Mouse (Mus musculus) right cerebral cortex, adult 2 months (tissue): Measurements from ENCODE around the gene Nfya.
"Not testable (repeated sequence)": the region's sequence is repeated elsewhere in the genome, so short reads cannot be mapped to it uniquely, and the experiment has no call there.

Experiments
- DNase-seq, 2 experiments: peaks; one replicate each; pipeline ENCODE4 v3.0.0; 2021 to 2022; ENCODE audit warnings: low spot score in 2 of 2

The Nfya gene

DNA sequence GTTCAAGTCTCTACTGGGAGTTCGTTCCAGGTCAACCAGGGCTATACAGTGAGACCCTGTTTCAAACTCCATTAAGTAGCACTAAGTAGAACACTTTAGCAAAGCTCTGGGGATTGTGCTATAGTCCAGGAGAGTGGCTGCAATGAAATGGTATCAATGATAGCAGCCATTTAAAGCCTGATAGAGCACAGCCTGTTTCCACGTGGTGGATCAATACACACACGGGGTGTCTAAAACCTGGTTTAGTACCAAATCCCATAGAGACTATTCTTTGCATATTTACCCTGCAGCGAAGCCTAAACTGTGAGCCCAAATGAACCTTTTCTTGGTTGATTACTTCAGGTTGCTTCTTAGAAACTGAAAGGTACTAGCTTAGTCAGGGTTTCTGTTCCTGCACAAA, 8.0 kb downstream of the Nfya start:
- DNase-seq: no peak

DNA sequence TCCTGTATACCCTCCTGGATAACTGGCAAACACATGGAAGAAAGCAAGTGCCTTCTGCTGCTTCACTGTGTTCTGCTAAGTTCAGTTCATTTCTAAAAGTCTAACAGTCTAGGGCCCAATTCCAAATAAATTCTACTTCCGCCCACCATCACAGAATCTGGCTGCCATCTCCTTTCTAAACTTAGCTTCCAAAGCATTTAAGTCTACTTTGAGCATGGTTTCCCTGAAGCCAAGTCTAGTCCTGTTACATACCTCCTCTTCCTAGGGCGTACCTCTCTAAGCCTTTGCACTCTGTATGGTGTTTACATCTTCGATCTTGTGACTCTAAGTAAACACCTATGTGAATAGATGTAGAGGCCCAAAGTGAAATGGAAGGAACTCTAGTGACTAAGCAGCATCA, 17.1 kb downstream of the Nfya start:
- DNase-seq: peak; percentile 43 to 71

- DNase-seq: no peak
These were observed 18.3 kb downstream of the Nfya start for GRCm38 (mm10) chr17:48391446-48391845.

- no peak for DNase-seq
These were observed 20.3 kb downstream of the Nfya start for GRCm38 (mm10) chr17:48389442-48389841.

- no peak for DNase-seq
These were observed 21.0 kb downstream of the Nfya start for GRCm38 (mm10) chr17:48388666-48389065.

DNA sequence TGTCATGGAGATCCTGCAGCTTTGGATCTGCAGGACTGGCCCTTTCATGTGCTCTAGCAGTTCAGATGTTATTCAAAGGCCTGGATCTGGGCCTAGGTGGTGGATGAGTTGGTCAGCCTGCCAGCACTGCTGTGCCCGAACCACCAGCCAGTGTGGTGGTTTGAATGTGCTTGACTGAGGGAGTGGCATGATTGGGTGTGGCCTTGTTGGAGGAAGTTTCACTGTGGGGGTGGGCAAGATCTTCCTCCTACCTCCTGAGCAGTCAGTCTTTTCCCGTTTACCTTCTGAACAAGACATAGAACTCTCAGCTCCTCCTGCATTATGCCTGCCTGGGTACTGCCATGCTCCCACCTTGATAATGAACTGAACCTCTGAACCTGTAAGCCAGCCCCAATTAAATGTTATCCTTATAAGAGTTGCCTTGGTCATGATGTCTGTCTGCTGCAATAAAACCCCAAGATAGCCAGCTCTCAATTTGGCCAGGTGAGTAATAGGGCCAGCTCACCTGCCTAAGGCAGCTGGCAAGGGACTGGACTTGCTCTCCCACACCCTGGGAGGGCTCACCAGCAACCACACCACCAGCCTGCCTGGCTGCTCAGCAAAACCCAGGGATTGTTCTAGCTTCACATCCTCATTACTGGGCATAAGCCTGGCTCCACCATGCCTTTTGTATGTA, 23.8 kb downstream of the Nfya start:
- no peak for DNase-seq

DNA sequence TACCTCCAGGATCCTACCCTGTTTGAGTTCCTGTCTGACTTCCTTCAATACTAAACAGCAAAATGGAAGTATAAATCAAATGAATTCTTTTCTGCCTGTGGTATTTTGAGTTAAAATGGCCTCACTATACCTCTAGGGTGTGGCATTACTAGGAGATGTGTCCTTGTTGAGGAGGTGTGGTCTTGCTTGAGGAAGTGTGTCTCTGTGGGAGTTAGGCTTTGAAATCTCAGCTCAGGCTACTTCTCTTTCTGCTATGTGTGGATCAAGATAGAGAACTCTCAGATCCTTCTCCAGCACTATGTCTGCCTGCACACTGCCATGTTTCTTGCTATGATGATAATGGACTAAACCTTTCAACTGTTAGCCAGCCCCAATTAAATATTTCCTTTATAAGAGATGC, 30.7 kb downstream of the Nfya start:
- no peak for DNase-seq

DNA sequence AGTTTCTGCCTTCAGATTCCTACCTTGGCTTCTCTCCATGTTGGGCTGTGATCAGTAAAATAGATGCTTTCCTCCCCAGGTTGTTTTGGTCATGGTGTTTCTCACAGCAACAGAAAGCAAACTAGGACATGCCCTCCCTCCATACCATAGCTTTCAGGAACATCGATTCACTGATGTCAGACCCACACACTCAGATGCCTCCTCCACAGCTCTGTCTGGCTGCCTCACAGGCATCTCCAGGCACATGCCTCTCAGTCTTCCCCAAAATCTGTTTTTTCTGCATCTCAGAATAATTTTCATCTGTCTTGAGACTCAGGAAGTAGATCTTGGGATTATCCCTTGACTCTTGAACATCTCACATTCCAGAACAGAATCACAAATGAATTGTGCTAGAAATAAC, 33.6 kb downstream of the Nfya start:
- peak; percentile 20 to 24 for DNase-seq

DNA sequence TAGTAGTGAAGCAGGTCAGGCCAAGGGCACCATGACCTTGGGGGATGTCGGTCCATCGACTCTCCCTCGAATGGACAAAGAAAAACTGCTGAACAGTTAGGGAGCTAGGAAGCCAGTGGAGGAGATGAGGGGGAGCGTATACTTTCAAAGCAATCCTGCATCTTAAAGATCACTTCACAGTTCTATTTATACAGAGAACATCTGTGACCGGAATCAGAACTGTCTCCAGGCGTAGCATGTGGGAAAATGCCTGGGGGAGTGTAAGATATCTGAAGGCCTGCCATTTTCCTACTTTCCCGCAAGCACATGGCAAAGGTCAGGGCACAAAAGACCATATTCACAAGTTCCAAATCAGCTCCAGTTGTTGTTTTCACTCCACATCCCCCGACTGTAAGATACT, 36.7 kb downstream of the Nfya start:
- peak; percentile 50 to 57 for DNase-seq

GRCm38 (mm10) chr17:48371621-48372020, 38.1 kb downstream of the Nfya start:
- no peak for DNase-seq

GRCm38 (mm10) chr17:48366806-48367205, 42.9 kb downstream of the Nfya start:
- DNase-seq: no peak

GRCm38 (mm10) chr17:48365511-48366155, 44.1 kb downstream of the Nfya start:
- DNase-seq: no peak

DNA sequence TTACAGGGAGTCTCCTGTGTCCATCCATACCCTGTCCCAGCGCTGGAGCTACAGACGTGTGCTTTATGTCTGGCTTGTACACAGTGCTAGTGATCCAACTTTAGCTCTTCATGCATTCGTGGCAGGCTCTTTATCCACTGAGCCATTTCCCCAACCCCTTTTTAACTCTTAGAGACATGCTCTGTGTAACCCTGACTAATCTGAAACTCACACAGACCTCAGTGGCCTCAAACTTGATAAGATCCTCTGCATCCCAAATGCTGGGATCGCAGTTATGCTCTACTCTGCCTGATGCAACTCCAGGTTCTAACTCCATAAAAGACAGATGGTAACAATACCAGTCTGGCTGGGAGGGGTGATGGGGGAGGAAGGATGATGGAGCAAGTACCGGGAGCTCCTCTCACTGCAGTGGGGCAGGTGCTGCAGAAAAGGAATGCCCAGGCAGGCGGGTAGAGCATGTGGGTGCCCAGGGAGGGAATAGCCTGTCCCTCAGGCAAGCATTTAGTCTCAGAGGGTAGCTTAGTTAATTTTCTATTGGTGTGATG, 46.2 kb downstream of the Nfya start:
- no peak for DNase-seq

GRCm38 (mm10) chr17:48362966-48363365, 46.7 kb downstream of the Nfya start:
- peak; percentile 43 to 47 for DNase-seq

GRCm38 (mm10) chr17:48362346-48362745, 47.4 kb downstream of the Nfya start:
- DNase-seq: no peak

DNA sequence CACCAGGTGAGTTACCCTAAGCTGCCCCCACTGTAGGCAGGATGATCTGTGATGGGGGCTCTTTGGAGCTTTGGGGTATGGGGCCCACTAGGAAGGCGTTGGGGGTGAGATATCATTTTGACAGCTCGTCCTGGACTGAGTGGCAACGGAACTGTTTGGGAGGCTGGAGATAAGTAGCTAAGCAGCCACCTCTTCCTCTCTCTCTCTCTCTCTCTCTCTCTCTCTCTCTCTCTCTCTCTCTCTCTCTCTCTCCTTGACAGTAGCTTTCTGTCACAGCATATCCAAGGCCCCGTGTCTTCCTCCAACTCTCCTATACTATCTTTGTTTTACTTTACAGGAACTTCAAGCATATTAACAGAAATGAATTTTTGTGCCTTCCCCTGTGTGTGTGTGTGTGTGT, 49.2 kb downstream of the Nfya start:
- no peak for DNase-seq

- no peak for DNase-seq
These were observed 50.1 kb downstream of the Nfya start, which contains the start of gene Treml1 for GRCm38 (mm10) chr17:48359616-48360015. Treml1 (plus strand) TSS chr17:48359916.

DNA sequence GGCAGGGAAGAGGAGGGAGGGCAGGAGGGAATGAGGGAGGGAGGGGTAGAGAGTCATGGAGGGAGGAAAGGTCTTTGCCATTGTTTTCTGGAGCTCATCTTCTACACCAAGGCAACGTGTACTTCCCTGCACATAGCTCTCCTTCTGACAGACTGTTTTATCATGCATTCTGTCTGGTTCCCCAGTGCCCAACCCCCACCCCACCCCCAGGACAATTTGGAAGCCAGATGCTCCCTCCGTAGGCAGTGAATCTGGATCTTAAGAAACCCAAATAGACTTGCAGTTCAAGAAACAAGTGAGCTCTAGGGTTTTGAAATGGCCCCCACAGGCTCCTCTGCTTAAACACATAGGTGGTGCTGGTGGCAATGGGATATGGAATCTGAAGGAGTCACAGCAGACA, 51.8 kb downstream of the Nfya start:
- no peak for DNase-seq

DNA sequence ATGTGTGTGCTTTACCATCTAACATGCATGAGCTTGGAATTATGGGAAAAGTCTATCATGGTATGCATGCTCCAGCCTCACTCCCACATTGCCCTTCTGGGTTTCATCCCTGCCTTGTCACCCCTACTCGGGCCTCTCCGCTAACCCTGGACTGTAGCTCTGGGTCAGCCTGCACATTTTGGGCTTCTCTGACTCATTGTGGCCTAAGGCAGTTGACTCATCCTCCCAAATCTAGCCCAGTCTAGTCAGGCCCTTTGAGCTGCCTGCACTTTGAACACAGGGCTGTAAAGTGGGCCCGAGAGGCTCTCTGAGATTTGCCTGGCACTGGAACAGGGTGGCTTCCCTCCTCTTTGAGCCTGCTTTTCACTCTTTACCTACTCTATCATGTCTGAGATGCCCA, 53.9 kb downstream of the Nfya start:
- DNase-seq: no peak

DNA sequence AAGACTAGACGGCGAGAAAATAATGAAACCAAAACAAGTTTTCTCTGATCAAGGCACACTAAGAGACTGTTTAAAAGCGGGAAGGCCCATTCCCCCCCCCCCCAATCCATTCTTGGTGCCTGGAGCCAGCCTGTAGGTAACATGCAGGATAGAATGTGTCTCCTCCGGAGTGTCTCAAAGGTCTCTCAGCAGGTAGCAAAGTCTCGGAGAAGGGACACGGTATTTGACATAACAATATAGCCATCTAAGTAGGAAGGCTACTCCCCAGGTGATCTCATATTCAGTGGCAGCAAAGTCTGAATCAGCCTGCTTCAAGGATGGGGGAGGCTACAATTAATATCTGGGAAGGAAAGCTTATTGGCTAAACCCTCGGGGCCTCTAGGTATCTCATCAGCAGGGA, 56.7 kb downstream of the Nfya start:
- not testable (repeated sequence) for DNase-seq

DNA sequence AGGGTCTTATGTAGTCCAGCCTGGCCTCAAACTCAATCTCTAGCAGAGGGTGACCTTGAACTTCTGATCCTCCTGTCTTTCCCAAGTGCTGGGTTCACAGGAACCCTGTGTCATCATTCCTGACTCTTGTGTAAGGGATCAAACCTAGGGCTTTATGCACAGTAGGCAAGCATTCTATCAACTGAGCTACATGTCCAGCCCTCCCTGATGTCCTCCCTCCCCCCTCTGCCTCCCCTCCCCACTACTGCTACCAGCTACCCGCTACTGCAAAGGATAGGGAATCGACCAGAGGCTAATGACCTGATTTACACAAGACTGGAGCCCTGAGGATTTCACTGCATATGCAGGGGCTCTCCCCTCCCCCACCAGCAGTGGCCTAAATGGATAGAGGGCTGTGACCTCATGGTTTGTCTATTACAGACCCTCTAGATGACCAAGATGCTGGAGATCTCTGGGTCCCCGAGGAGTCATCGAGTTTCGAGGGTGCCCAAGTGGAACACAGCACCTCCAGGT, 59.0 kb downstream of the Nfya start:
- DNase-seq: no peak

- no peak for DNase-seq
These were observed 62.4 kb downstream of the Nfya start for GRCm38 (mm10) chr17:48347287-48347686.

GRCm38 (mm10) chr17:48346834-48347233, 62.9 kb downstream of the Nfya start:
- peak; percentile 20 to 37 for DNase-seq
